Mouse (Mus musculus): ENCODE measurements around the gene Ints13.

GRCm38 (mm10) chr6:146500206-146500605 is 77.4 kb downstream of the Ints13 start:
- TF ChIP-seq CTCF (IDR thresholded peaks at IDR 0.05; ENCODE audit: borderline replicate concordance, insufficient read depth, low read depth, low read length): no peak
- TF ChIP-seq POLR2A (IDR thresholded peaks at IDR 0.05; ENCODE audit: borderline replicate concordance, insufficient read depth, low read length): no peak

Measured in cerebellum, adult 2 months (tissue).